Mouse (Mus musculus): ENCODE measurements around the gene Hhatl.

- TF ChIP-seq ZC3H11A (IDR thresholded peaks at IDR 0.05; ENCODE audit: borderline replicate concordance, low read depth, low read length) (no peak), CHD2 (IDR thresholded peaks at IDR 0.05; ENCODE audit: low read depth, low read length) (no peak), ZNF384 (IDR thresholded peaks at IDR 0.05; ENCODE audit: low read depth, low read length) (no peak), HCFC1 (IDR thresholded peaks at IDR 0.05; ENCODE audit: borderline replicate concordance, insufficient read depth, low read length) (no peak)
Observed at GRCm38 (mm10) chr9:121785261-121785660, 7.0 kb downstream of the Hhatl start.
